Mouse (Mus musculus) intestine, embryonic 16.5 days (tissue): Measurements from ENCODE around the gene Rnf149. TPM values are rescaled to one million over a fixed set of nuclear protein-coding genes. Genes with fewer than 3 reads are reported as not detected.
"Not testable (repeated sequence)": the region's sequence is repeated elsewhere in the genome, so short reads cannot be mapped to it uniquely, and the experiment has no call there.

Experiments used
- ATAC-seq: fragments of 200-750 bp; cut with Nextera tagmentation; 2 replicates; pipeline ENCODE4 v1.8.0; 2017; ENCODE audit warnings: moderate TSS enrichment, moderate library complexity
- H3K27ac ChIP-seq: fragments of 300-500 bp; sonication (generic); 2 replicates; pipeline ENCODE4 v1.5.1; 2014; ENCODE audit warnings: mild to moderate bottlenecking, low read length
- H3K27me3 ChIP-seq: fragments of 300-500 bp; sonication (generic); replicated peaks from 2 replicates; pipeline ENCODE4 v1.6.1; 2014; ENCODE audit warnings: low read length, control low read depth, mixed read lengths; ENCODE audit not compliant: control insufficient read depth, insufficient read depth
- H3K36me3 ChIP-seq: fragments of 300-500 bp; sonication (generic); 2 replicates; pipeline ENCODE4 v1.6.1; 2014; ENCODE audit warnings: low read length, control low read depth; ENCODE audit not compliant: control insufficient read depth, insufficient read depth
- H3K4me1 ChIP-seq: fragments of 300-500 bp; sonication (generic); 2 replicates; pipeline ENCODE4 v1.6.1; 2014; ENCODE audit warnings: low read length, control low read depth, mixed read lengths; ENCODE audit not compliant: control insufficient read depth, insufficient read depth
- H3K4me2 ChIP-seq: fragments of 300-500 bp; sonication (generic); 2 replicates; pipeline ENCODE4 v1.6.1; 2014; ENCODE audit warnings: low read depth, low read length, control low read depth
- H3K4me3 ChIP-seq: fragments of 300-500 bp; sonication (generic); 2 replicates; pipeline ENCODE4 v1.5.1; 2014; ENCODE audit warnings: mild to moderate bottlenecking, low read length
- H3K9ac ChIP-seq: fragments of 300-500 bp; sonication (generic); 2 replicates; pipeline ENCODE4 v1.6.1; 2014; ENCODE audit warnings: low read depth, low read length
- H3K9me3 ChIP-seq: fragments of 300-500 bp; sonication (generic); 2 replicates; pipeline ENCODE4 v1.6.1; 2016; ENCODE audit warnings: low read length, control low read depth; ENCODE audit not compliant: control insufficient read depth
- WGBS: fragments of 180-500 bp; shearing (Covaris S2); extraction: QIAGEN DNeasy Blood & Tissue Kit; methylation state at CpG from one replicate; pipeline ENCODE4 v1.1.7; 2014; 5-methylcytosine and 5-hydroxymethylcytosine counted together
- polyA plus RNA-seq: library from polyadenylated mRNA; unstranded; fragments of >200 nt; fragmentation: Nextera tagmentation; extraction: Ambion mirVana; gene quantifications from 2 replicates; pipeline ENCODE4 v1.2.1, GENCODE M21; 2015

Rnf149 gene
- polyA plus RNA-seq, 1 experiment from 2014 or later, result 13.5 TPM

- H3K27ac ChIP-seq, result no peak overlapping the region
- H3K9me3 ChIP-seq, result no peaks in the 10 kb centered on the region
- H3K36me3 ChIP-seq, result no peaks in the 10 kb centered on the region
- no peak overlapping the region for H3K9ac ChIP-seq
- no peak overlapping the region for H3K4me3 ChIP-seq
- H3K4me2 ChIP-seq, result no peak overlapping the region
- no peaks in the 10 kb centered on the region for H3K27me3 ChIP-seq
- no peaks in the 10 kb centered on the region for H3K4me1 ChIP-seq
- no peak for ATAC-seq
- WGBS, result 30% methylated on average over 8 of the region's 8 CpGs
Measured at GRCm38 (mm10) chr1:39608534-39608933, 31.3 kb upstream of the Rnf149 start.

DNA sequence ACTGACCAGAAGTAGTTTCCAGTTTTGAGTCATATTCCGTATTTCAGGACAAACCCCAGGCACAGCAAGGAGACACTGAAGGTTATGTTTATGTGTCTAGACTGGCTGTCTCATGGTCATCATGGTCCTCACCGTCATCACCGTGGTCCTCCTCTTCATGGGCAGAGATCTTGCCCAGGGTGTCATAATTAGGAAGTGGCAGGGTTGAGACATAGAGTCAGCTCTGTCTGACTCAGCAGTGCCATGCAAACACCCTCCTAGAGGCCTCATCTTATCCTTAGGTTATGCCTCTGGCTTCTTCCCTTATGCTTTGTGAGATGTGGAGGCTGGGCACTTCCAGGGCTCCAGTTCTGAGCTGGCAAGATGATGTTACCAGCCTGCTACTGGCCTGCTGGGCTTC is 25.3 kb upstream of the Rnf149 start:
- H3K4me3 ChIP-seq, result no peak overlapping the region
- H3K27me3 ChIP-seq, result no peaks in the 10 kb centered on the region
- no peaks in the 10 kb centered on the region for H3K4me1 ChIP-seq
- no peak overlapping the region for H3K4me2 ChIP-seq
- H3K9me3 ChIP-seq, result no peaks in the 10 kb centered on the region
- 96% methylated on average over 3 of the region's 3 CpGs for WGBS
- no peak overlapping the region for H3K9ac ChIP-seq
- no peak for ATAC-seq
- no peak overlapping the region for H3K27ac ChIP-seq
- H3K36me3 ChIP-seq, result no peaks in the 10 kb centered on the region

DNA sequence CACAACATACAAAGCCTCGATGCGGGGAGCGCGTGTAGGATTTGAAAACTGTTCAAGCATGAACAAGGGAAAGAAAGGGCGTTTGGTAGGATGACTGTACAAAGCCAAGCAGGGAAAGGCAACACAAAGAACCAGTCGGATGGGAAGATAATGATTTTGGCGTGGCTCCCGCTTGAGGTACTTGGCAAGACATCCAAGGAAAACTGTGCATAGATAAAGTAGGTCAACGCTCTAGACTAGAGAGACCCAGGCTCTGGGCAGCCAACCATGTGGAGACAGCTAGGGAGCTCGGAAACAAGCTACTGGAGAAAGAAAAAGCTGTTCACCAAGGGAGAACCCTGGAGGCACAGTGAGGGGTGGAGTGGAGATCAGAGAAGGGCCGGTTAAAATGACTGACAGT is 21.5 kb upstream of the Rnf149 start:
- H3K9me3 ChIP-seq, result no peaks in the 10 kb centered on the region
- H3K4me1 ChIP-seq, result no peaks in the 10 kb centered on the region
- H3K27ac ChIP-seq, result no peak overlapping the region
- 81% methylated on average over 11 of the region's 11 CpGs for WGBS
- H3K9ac ChIP-seq, result no peak overlapping the region
- H3K4me2 ChIP-seq, result no peak overlapping the region
- no peak for ATAC-seq
- no peak overlapping the region for H3K4me3 ChIP-seq
- H3K36me3 ChIP-seq, result no peaks in the 10 kb centered on the region
- no peaks in the 10 kb centered on the region for H3K27me3 ChIP-seq

GRCm38 (mm10) chr1:39597135-39597534 is 19.9 kb upstream of the Rnf149 start:
- not testable (repeated sequence) for ATAC-seq, H3K4me1 ChIP-seq, H3K4me3 ChIP-seq, H3K9me3 ChIP-seq, H3K27ac ChIP-seq, H3K4me2 ChIP-seq, H3K36me3 ChIP-seq, H3K9ac ChIP-seq, H3K27me3 ChIP-seq
- 92% methylated on average over 9 of the region's 9 CpGs for WGBS

GRCm38 (mm10) chr1:39593836-39594235 is 16.6 kb upstream of the Rnf149 start:
- Histone ChIP-seq H3K9ac (no peak overlapping the region), H3K4me3 (no peak overlapping the region), H3K27ac (peak overlapping the region; percentile 26; the same call in 1 of the 2 replicates), H3K9me3 (no peaks in the 10 kb centered on the region), H3K36me3 (no peaks in the 10 kb centered on the region), H3K4me1 (peaks cover 5% of the 10 kb centered on the region; the same call in 1 of the 2 replicates), H3K4me2 (no peak overlapping the region), H3K27me3 (no peaks in the 10 kb centered on the region)
- WGBS, result 56% methylated on average over 10 of the region's 10 CpGs
- ATAC-seq, result peak; percentile 79

- H3K9me3 ChIP-seq, result no peaks in the 10 kb centered on the region
- no peak overlapping the region for H3K9ac ChIP-seq
- no peak overlapping the region for H3K4me2 ChIP-seq
- H3K27ac ChIP-seq, result no peak overlapping the region; the same call in 1 of the 2 replicates
- ATAC-seq, result peak; percentile 76
- no peaks in the 10 kb centered on the region for H3K27me3 ChIP-seq
- 52% methylated on average over 4 of the region's 4 CpGs for WGBS
- no peaks in the 10 kb centered on the region for H3K36me3 ChIP-seq
- no peak overlapping the region for H3K4me3 ChIP-seq
- peaks cover 5% of the 10 kb centered on the region; the same call in 1 of the 2 replicates for H3K4me1 ChIP-seq
Measured at GRCm38 (mm10) chr1:39592090-39592489, 14.9 kb upstream of the Rnf149 start.

DNA sequence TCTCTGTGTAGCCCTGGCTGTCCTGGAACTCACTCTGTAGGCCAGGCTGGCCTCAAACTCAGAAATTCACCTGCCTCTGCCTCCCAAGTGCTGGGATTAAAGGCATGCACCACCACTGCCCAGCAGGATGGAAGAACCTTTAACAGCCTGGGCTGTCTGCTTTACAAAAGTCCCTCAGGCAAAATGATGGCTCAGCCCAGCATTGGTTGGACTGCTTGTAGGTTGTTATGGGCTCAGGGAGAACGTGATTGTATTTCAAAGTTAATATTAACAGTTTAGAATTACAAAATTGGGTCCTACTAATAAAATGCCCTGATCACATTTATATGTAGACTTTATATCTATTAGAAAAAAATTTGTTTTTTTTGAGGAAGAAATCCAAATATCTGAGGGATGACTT is 14.4 kb upstream of the Rnf149 start:
- H3K36me3 ChIP-seq, H3K9ac ChIP-seq, H3K4me1 ChIP-seq, H3K4me3 ChIP-seq, H3K4me2 ChIP-seq, H3K9me3 ChIP-seq, H3K27ac ChIP-seq, H3K27me3 ChIP-seq: not testable (repeated sequence)
- WGBS, result 30% methylated on average over 1 of the region's 1 CpGs
- ATAC-seq, result peak; percentile 24; the same call in 1 of the 2 replicates

GRCm38 (mm10) chr1:39590193-39590592 is 13.0 kb upstream of the Rnf149 start:
- H3K27ac ChIP-seq, result no peak overlapping the region
- H3K9me3 ChIP-seq, result no peaks in the 10 kb centered on the region
- H3K4me1 ChIP-seq, result peaks cover 5% of the 10 kb centered on the region; the same call in 1 of the 2 replicates
- no peak overlapping the region for H3K4me3 ChIP-seq
- WGBS, result 81% methylated on average over 5 of the region's 5 CpGs
- no peaks in the 10 kb centered on the region for H3K36me3 ChIP-seq
- H3K9ac ChIP-seq, result no peak overlapping the region
- H3K4me2 ChIP-seq, result no peak overlapping the region
- ATAC-seq, result no peak
- no peaks in the 10 kb centered on the region for H3K27me3 ChIP-seq

DNA sequence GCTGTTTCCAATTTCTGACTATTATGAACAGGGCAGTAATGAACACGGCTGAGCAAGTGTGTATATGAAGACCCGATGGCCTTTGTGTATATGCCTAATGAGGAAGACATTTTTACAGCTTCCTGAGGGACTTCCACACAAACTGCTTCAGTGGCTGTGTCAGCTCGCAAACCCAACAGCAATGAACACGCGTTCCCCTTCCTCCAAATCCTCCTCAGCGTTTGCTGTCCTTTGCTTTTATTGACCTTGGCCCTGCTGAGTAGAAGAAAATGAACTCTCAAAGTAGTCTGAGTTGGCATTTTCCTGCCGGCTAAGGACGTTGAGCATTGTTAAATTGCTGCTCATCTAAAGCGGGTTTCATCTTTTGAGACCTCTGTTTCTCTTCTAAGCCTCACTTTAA is 8.2 kb upstream of the Rnf149 start:
- H3K9me3 ChIP-seq, result no peaks in the 10 kb centered on the region
- H3K9ac ChIP-seq, result no peak overlapping the region
- H3K4me2 ChIP-seq, result no peak overlapping the region
- no peaks in the 10 kb centered on the region for H3K4me1 ChIP-seq
- no peak overlapping the region for H3K27ac ChIP-seq
- WGBS, result 78% methylated on average over 9 of the region's 9 CpGs
- no peak overlapping the region for H3K4me3 ChIP-seq
- no peak for ATAC-seq
- no peaks in the 10 kb centered on the region for H3K36me3 ChIP-seq
- no peaks in the 10 kb centered on the region for H3K27me3 ChIP-seq

DNA sequence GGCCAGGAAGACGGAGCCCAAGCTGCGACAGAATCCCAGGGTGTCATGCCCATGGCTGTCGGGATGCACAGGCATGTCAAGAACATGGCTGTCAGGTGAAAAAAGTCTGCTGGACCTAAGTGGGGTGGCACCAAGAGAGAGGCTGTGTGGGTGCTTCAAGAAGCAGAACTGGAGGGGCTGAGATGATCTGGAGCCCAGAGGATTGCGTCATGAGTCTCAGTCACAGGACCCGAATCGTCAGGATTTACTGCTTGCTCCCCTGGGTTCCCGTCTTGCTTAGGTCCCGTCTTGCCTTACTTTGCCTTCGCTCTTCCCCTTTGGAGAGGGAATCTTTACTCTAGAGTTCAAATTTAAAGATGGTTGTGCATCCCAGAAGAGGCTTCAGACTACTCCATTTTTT is 6.0 kb upstream of the Rnf149 start:
- WGBS, result 89% methylated on average over 9 of the region's 9 CpGs
- no peak for ATAC-seq
- H3K4me1 ChIP-seq, result no peaks in the 10 kb centered on the region

More for the DNA sequence above, 6.0 kb upstream of the Rnf149 start:
- no peaks in the 10 kb centered on the region for H3K9me3 ChIP-seq
- H3K4me3 ChIP-seq, result no peak overlapping the region
- no peaks in the 10 kb centered on the region for H3K27me3 ChIP-seq
- no peak overlapping the region for H3K27ac ChIP-seq
- no peak overlapping the region for H3K4me2 ChIP-seq
- H3K36me3 ChIP-seq, result no peaks in the 10 kb centered on the region
- no peak overlapping the region for H3K9ac ChIP-seq
